Mouse (Mus musculus) cerebellum, adult 2 months (tissue): ENCODE measurements around the gene Col5a3. TPM values are rescaled to one million over a fixed set of nuclear protein-coding genes. Genes with fewer than 3 reads are reported as not detected.

Experiments
- DNase-seq, 2 experiments: peaks; one replicate each; pipeline ENCODE4 v3.0.0; 2021
- H3K27ac ChIP-seq: fragments of 200-500 bp; 2 replicates; pipeline ENCODE4 v1.5.1; 2012; ENCODE audit warnings: low read length, control low read depth, inconsistent platforms; ENCODE audit not compliant: insufficient read depth
- H3K27me3 ChIP-seq: fragments of 200-500 bp; 2 replicates; pipeline ENCODE4 v1.6.1; 2012; ENCODE audit warnings: inconsistent platforms, mild to moderate bottlenecking, low read length, moderate library complexity; ENCODE audit not compliant: control insufficient read depth, insufficient read depth
- H3K4me1 ChIP-seq: fragments of 200-500 bp; 2 replicates; pipeline ENCODE4 v1.6.1; 2011; ENCODE audit warnings: low read length; ENCODE audit not compliant: control insufficient read depth, insufficient read depth
- H3K4me3 ChIP-seq: fragments of 200-500 bp; replicated peaks from 2 replicates; pipeline ENCODE3; 2011; ENCODE audit warnings: mild to moderate bottlenecking, low read depth, low read length, control low read depth; ENCODE audit not compliant: insufficient read depth
- CTCF ChIP-seq: fragments of 200-500 bp; IDR thresholded peaks from 2 replicates; pipeline ENCODE4 v1.5.1; 2011; ENCODE audit warnings: low read depth, mild to moderate bottlenecking, control low read depth, low read length, moderate library complexity, borderline replicate concordance; ENCODE audit not compliant: insufficient read depth
- POLR2A ChIP-seq: fragments of 200-500 bp; IDR thresholded peaks from 2 replicates; pipeline ENCODE4 v1.6.1; 2011; ENCODE audit warnings: low read length, control low read depth, borderline replicate concordance; ENCODE audit not compliant: insufficient read depth
- WGBS: fragments of 180-500 bp; shearing (Covaris S2); methylation state at CpG from one replicate; pipeline ENCODE4 v1.1.7; 2018; 5-methylcytosine and 5-hydroxymethylcytosine counted together
- polyA plus RNA-seq: library from polyadenylated mRNA; depleted of rRNA; stranded (reverse); fragments of >200 nt; gene quantifications from 2 replicates; pipeline ENCODE4 v1.2.3, GENCODE M21; 2012; rRNA removed

Gene Col5a3
- 3.0 and 3.5 TPM in 2 replicates for polyA plus RNA-seq

DNA sequence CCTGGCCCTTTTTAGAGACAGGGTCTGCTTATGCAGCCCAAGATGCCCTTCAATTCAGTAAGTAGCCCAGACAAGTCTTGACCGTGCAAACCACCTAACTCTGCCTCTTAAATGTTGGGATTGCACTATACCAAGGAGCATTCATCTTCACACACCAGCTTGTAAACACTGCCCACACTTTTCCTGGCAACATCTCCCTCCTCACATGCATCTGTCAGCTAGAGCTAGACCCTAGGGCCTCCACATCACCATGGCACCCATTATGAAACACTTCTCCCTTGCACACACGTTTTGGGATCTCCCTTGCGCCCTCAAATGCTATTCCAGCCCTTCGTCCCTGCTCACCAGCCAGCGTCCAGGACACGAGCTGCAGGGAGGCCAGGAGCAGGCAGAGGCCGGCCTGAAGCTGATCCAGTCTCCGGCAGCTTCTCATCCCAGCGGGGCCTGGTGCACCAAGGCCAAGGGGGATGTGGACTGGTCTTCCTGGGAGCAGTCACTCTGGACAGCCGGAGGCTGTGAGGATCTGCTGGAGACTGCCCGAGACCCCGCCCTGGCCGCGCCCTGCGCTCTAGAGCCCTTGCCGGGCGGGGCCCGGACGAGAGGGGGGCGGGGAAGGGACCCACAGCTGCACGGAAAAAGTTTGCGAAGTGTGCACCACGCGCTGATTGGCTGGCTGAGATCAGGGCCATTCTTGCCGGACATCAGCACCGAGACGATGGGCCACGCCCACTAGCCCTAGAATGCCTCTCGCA, at the start of gene Col5a3:
Col5a3 (minus strand) TSS at position 547 of the 752 bp plus-strand sequence.
- no peaks in the 10 kb centered on the region for H3K4me1 ChIP-seq
- H3K27ac ChIP-seq = no peak within 1 kb of the TSS
- H3K4me3 ChIP-seq = no peak within 1 kb of the TSS
- no peaks in the 10 kb centered on the region for H3K27me3 ChIP-seq
- WGBS = 7% methylated on average over 29 of the region's 29 CpGs
- DNase-seq = no peak
- TF ChIP-seq CTCF = no peak
- TF ChIP-seq POLR2A = no peak

DNA sequence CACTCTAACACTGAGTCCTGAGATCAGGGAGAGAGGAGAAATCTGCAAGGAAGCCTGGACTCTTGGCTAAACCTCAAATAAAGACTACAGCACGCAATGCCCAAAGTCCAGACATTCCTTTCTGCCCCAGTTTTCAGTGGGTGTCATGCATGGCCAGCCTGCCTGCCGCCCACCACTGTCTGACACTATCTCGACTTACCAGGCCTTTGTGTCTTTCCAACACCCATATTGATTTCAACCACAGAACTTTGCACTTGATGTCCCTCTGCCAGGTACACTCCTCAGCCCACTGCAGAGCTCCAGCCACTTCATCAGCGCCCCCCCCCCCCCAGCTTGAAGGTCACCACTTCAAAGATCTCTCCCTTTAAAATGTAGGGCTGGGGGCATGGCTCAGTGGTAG, 47.4 kb upstream of the Col5a3 start:
- no peak overlapping the region for H3K27ac ChIP-seq
- DNase-seq = no peak
- TF ChIP-seq POLR2A = no peak
- TF ChIP-seq CTCF = no peak
- no peaks in the 10 kb centered on the region for H3K27me3 ChIP-seq
- H3K4me3 ChIP-seq = no peak overlapping the region
- no peaks in the 10 kb centered on the region for H3K4me1 ChIP-seq
- WGBS = 64% methylated on average over 4 of the region's 4 CpGs

DNA sequence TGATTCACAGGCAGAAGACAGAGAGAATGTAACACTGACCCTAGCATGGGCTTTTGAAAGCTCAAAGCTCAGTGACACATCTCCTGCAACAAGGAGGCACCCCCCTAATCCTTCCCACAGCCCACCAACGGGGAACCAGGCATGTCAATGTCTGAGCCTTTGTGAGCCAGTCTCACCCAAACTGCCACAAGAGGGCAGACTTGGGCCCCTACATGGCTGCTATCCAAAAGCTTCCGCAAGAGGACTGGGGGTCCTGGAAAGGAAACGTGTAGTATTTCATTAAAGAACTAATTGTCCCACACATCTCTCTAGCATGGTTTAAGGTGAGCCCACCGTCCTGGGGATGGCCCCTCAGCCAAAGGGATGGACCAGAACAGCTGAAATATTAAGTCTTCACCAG, 47.0 kb upstream of the Col5a3 start:
- Histone ChIP-seq H3K27me3 (no peaks in the 10 kb centered on the region; the same call in 1 of the 2 replicates), H3K4me1 (no peaks in the 10 kb centered on the region), H3K27ac (no peak overlapping the region), H3K4me3 (no peak overlapping the region)
- TF ChIP-seq CTCF (0 out of 2 replicates have a peak, but pooled peaks have one; percentile 20), POLR2A (no peak)
- DNase-seq = peak in 1 of 2 experiments; percentile 15
- WGBS = 6% methylated on average over 4 of the region's 4 CpGs

GRCm38 (mm10) chr9:20859926-20860325, 45.1 kb upstream of the Col5a3 start:
- H3K4me1 ChIP-seq = no peaks in the 10 kb centered on the region
- no peak for DNase-seq
- no peak overlapping the region for H3K27ac ChIP-seq
- TF ChIP-seq CTCF = no peak
- TF ChIP-seq POLR2A = no peak
- H3K4me3 ChIP-seq = no peak overlapping the region
- WGBS = 40% methylated on average over 6 of the region's 6 CpGs
- H3K27me3 ChIP-seq = no peaks in the 10 kb centered on the region; the same call in 1 of the 2 replicates

- 17% methylated on average over 6 of the region's 6 CpGs for WGBS
- H3K4me1 ChIP-seq = no peaks in the 10 kb centered on the region
- TF ChIP-seq POLR2A (no peak), CTCF (no peak)
- no peak for DNase-seq
- H3K27ac ChIP-seq = no peak overlapping the region
- H3K4me3 ChIP-seq = no peak overlapping the region
- H3K27me3 ChIP-seq = no peaks in the 10 kb centered on the region; the same call in 1 of the 2 replicates
These were observed 42.3 kb upstream of the Col5a3 start for GRCm38 (mm10) chr9:20857131-20857530.

- H3K4me3 ChIP-seq = no peak overlapping the region
- H3K27ac ChIP-seq = no peak overlapping the region
- no peak for TF ChIP-seq CTCF
- no peak for TF ChIP-seq POLR2A
- H3K27me3 ChIP-seq = no peaks in the 10 kb centered on the region
- no peak for DNase-seq
- H3K4me1 ChIP-seq = no peaks in the 10 kb centered on the region
- WGBS = 85% methylated on average over 2 of the region's 2 CpGs
These were observed 35.3 kb upstream of the Col5a3 start for GRCm38 (mm10) chr9:20850179-20850578.

GRCm38 (mm10) chr9:20842670-20843069, 27.8 kb upstream of the Col5a3 start:
- Histone ChIP-seq H3K27me3 (no peaks in the 10 kb centered on the region), H3K4me1 (no peaks in the 10 kb centered on the region), H3K4me3 (no peak overlapping the region), H3K27ac (no peak overlapping the region)
- peak; percentile 41; the same call in 1 of the 2 replicates for TF ChIP-seq CTCF
- TF ChIP-seq POLR2A = no peak
- 25% methylated on average over 2 of the region's 2 CpGs for WGBS
- DNase-seq = peak in 1 of 2 experiments; percentile 9

DNA sequence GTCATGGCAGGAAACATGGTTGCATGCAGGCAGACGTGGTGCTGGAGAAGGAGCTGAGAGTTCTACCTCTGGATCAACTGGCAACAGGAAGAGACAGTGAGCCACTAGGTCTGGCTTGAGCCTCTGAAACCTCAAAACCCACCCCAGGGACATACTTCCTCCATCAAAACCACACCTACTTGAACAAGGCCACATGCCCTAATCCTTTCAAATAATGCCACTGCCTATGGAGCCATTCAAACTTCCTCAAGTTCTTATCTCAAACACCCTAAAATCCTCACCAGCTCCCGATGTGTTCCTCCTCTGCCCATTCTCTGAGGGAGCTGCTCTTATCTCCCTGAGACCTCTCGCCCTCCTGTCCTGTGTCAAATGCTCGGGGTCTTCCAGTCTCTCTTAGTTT, 27.3 kb upstream of the Col5a3 start:
- WGBS = 70% methylated on average over 4 of the region's 4 CpGs
- Histone ChIP-seq H3K27me3 (no peaks in the 10 kb centered on the region), H3K4me3 (no peak overlapping the region), H3K27ac (no peak overlapping the region), H3K4me1 (no peaks in the 10 kb centered on the region)
- DNase-seq = no peak
- no peak for TF ChIP-seq CTCF
- no peak for TF ChIP-seq POLR2A
